Mouse (Mus musculus) gastrocnemius, postnatal 14 days (tissue): ENCODE measurements around the gene Rin2. TPM values are rescaled to one million over a fixed set of nuclear protein-coding genes. Genes with fewer than 3 reads are reported as not detected.

ENCODE experiments used
- DNase-seq: peaks from one replicate; pipeline ENCODE4 v3.0.0; 2021; ENCODE audit warnings: mixed read lengths
- intact Hi-C: fragments of 180-260 bp; cut with DNase I; formaldehyde crosslinking; loops from one replicate; pipeline ENCODE4 v1.15.1; 2025; ENCODE audit warnings: low total_unique reads
- total RNA-seq, 2 experiments: library from RNA; stranded (reverse); gene quantifications; 2 replicates each; pipeline ENCODE4 v1.2.3; 2021

The Rin2 gene
- total RNA-seq, 2 experiments from 2014 or later = 20.0 to 23.5 TPM

GRCm38 (mm10) chr2:145843322-145843721 lies 168.3 kb downstream of the Rin2 start:
- intact Hi-C loops = no loop called here
- no peak for DNase-seq

GRCm38 (mm10) chr2:145846595-145846994 lies 171.6 kb downstream of the Rin2 start:
- DNase-seq = no peak
- intact Hi-C loops = no loop called here

GRCm38 (mm10) chr2:145849170-145849905 lies 174.3 kb downstream of the Rin2 start:
- DNase-seq = no peak
- intact Hi-C loops = no loop called here

GRCm38 (mm10) chr2:145850779-145851178 lies 175.8 kb downstream of the Rin2 start:
- DNase-seq = no peak
- intact Hi-C loops = no loop called here

GRCm38 (mm10) chr2:145855831-145856230 lies 180.8 kb downstream of the Rin2 start:
- intact Hi-C loops = no loop called here
- DNase-seq = no peak

DNA sequence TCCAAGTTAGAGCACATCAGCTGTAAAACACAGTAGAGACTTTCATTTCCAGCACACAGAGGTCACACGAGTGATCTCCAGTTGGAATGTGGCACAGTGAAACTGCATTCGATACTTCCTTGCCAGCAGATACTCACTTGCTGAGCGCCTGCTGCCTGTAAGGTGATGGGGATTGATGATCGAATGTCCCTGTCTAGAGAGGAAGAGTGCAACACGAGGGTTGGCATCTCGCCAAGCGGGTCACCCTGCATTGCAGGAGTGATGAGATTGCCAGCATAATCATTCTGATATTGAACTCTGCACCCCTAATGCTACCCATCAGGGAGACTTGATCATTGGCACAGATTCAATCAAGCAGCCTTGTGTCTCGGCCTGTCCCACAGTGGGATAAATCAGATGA lies 182.8 kb downstream of the Rin2 start:
- intact Hi-C loops = no loop called here
- DNase-seq = no peak

DNA sequence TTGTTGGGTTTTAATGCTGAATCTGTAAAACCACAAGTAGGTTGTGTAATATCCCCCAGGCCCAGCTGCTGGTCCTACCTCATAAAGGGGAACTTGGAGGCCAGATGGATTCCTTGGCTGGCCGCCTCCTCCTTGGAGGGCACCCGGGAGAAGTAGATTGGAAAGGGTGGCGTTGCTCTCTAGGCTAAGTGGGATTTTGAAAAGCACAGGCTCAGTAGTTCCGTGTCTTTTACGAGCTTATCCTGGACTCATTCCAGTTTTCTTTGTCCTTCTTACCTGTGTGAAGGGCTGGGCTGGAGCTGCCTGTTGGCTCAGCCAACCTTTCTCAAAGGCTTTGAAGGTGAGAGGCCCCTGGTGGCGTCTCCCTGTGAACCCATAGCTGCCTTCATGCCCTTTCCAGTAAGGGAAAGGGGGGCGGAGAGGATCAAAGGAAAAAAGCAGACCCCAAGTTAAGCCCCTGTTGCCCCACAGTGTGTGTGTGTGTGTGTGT lies 184.5 kb downstream of the Rin2 start:
- peak; percentile 72 for DNase-seq
- intact Hi-C loops = no loop called here

GRCm38 (mm10) chr2:145859932-145860801 lies 185.2 kb downstream of the Rin2 start:
- DNase-seq = peak; percentile 85
- intact Hi-C loops = no loop called here

DNA sequence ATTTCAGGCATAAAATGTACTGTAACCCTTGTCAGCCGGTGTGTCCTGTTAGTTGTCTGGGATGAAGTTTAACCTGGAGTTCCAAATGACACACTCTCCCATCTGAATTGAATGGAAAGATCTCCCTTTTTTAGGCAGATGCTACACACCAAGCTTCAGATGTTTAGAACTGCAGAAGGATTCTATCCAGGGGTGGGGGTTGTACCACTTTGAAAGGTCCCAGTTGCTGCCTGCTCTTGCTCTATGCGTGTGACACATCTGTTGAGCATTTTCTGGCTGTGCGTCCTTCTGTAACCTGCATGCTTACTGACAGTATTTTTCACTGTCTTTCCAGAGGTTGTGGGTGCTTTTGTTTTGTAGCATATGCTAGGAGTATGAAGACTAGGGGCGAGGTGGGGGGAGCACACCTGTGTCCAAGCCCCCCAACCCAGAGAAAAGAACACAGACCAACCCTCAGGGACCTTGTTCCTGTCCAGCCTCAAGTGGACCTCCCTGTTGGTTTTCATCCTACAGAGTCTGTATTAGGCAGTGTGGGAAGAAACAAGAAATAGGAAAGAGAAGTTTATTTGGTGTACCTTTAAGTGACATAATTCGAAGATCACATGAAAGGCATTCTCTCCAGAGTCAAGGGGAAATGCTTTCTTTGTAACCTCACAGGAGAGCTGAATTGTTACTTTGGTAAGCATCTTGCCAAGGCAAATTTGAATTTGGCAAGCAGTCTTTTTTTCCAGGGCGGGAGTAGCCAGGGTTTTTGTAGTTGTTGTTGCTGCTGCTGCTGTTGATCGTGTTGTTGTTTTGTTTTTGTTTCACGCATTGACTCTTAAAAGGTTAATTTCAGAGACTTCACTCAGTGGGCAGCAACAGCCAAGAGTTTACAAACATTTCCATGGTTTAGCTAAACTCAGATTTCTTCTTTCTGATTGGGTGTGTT lies 186.4 kb downstream of the Rin2 start:
- intact Hi-C loops = no loop called here
- DNase-seq = no peak

DNA sequence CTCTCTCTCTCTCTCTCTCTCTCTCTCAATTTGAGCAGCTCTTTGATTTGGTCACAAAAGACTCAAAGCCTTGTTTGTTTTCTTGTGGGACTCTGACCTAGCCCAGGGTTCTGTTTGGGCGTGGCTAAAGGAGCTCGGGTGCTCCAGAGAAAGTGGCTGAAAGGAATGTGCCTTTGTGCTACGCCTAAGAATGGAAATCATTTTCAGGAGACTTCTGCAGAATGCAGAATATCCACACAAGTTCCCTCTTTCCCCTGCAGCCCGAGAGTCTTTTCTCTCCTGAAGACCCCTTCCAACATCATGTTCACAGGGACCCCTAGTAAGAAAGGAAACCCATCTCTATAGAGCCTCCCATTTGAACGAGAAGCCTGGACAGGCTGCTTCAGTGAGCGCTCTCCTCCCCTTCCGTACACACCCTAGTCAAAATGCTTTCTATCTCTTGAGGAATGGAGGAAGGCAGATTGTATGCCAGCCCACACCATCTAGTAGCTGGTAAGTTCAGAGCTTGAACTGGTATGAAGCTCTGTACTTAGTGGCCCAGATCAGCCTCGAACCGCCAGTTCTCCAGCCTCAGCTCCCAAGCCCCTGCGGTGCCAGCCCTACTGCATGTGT lies 187.3 kb downstream of the Rin2 start:
- no peak for DNase-seq
- intact Hi-C loops = no loop called here

DNA sequence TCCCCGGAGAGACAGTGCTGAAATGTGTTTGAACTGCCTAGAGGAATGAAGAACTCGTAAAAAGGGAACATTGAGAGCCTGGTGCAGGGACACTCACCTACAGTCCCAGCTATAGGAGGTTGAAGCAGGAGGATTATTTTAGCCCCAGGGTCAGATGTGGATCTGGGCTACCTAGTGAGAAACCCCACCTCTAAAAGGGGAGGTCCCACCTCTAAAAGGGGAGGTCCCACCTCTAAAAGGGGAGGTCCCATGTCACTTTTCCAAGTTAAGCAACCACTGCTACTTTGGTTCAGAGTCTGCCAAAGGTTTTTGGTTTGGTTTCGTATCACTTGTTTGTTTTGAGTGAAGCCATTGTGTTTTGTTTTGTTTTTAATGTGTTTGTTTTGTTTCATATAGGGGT lies 190.3 kb downstream of the Rin2 start:
- no peak for DNase-seq
- intact Hi-C loops = no loop called here

- intact Hi-C loops = no loop called here
- no peak for DNase-seq
These were observed 191.2 kb downstream of the Rin2 start for GRCm38 (mm10) chr2:145866238-145866637.

DNA sequence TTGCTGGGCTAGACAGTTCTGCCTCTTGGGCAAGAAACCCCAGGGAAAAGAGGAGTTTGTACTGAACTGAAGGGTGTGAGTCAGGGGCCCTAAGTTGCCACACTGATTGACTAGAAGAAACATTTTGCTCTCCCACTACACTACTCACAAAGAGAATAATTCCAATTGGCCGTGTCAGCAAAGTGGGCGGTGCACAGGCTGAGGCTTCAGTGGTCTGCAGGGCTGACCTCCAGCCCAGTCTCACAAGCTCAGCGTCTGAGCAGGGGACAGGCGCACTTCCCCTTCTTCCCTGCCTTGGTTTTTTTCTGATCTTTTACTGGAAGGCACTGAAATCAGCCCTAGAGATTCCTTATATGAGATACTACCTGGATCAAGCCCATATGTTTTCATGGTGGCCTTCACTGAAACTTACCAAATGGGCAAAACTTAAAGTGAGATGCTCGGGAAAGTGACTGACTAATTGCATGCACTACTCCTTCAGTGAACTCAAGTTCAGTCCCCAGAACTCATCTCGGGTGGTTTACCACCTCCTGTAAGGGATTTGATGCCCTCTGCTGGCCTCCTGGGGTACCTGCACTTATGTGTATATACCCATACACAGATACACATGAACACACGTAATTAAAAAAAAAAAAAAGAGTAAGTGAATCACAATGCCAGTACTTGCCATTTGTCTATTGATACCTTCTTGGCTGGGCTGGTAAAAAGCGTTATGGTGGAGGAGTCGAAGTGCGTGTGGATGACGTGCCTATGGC lies 191.9 kb downstream of the Rin2 start:
- intact Hi-C loops = no loop called here
- no peak for DNase-seq

DNA sequence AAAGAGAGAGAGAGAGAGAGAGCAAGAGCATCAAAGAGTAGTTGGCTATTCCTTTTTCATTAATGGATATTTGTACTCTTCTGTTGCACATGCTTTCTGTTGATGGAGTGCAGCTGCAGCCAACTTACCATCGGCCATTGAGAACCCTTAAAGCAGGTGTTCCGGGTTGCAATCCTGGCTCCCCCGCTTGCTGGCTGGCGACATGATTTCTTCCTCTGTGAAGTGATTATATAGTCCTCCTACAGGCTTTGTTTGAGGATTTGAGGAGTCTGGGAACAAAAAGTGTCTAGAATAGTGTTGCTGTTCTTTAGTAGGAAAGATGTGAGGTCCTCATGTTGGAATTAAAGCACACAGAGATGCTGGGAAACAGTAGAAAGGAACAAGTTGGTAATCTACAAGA lies 196.3 kb downstream of the Rin2 start:
- intact Hi-C loops = no loop called here
- DNase-seq = no peak

- no peak for DNase-seq
- intact Hi-C loops = no loop called here
These were observed 197.1 kb downstream of the Rin2 start for GRCm38 (mm10) chr2:145872099-145872498.

DNA sequence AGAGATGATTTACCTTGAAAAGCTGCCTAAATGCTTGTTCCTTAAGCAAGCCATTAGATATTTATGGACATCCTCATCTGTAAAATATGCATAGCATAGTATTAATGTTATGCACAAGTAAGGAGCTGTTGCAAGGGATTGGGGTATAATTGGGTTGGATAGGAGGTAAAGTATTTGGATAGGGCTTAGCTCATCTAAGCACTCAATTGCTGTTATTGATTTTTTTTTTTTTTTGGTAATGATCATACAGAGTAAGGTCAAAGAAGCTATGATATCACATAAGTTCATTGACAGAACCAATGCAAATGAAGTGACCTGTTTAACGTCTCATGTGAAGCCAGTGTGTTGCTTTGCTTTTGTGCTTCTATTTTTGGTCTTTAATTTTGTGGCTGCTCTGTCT lies 198.9 kb downstream of the Rin2 start:
- no peak for DNase-seq
- intact Hi-C loops = no loop called here

DNA sequence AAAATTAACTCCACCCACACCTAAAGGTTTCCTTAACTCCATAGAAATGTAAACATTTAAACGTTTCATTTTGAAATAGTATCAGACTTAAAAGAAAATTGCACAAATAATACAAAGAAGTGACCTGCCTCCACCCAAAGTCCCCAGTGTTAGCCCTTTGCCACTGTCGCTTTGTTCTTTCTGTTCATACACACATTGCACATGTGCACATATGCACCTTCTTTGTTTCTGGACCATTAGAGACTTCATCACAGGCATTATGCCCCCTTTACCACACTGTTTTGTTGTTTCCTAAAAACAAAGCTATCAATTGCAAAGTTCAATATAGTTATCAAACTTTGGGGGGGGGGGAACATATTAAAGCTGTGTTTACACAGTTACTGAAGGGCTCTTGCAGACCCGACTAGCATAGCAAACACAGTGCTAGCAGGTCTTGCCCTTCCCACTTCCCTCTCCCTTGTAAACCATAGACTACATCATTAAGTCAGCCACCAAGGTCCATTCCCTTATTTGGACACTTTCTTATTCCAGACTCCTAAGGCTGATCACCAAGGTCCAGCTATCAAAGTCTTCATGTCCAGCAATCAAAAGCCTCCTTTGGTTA lies 200.0 kb downstream of the Rin2 start:
- intact Hi-C loops = no loop called here
- DNase-seq = no peak

DNA sequence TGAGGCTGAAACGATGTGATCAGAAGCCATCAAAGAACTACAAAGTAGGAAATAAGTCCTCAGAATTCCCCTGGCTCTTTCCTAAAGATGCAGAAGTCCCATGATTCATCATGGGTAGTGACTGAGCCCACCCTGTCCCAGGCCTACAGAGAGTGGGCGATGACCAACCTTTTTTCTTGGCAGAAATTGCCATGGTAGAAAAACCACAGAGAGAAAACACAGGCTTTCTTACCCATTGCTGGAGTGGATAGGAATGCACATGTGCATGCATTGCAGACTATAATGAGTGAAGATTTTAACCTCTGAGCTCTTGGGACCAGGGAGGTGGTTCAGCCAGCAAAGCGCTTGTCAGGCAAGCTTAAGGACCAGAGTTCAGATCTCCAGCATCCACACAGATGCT lies 202.2 kb downstream of the Rin2 start:
- DNase-seq = no peak
- intact Hi-C loops = no loop called here
